11 mouse cellular contexts compared by ENCODE assay signal in genomic region chr5:121340965-121341473, GRCm38 (mm10). TPM values are rescaled to one million over a fixed set of nuclear protein-coding genes. Genes with fewer than 3 reads are reported as not detected.
DNase-seq lines count a peak whose midpoint lies in the region; ATAC-seq and TF ChIP-seq lines count a peak whose summit lies in the region.
"Had no signal": no experiment of that assay in that cellular context is flagged by ENCODE, and none has a peak within 500 bp of the region (broad histone marks: within the 10 kb centered on the region; RNA-seq: fewer than 3 reads in every experiment).

No protein-coding gene starts in this region.

- ATAC-seq in liver, embryonic 12.5 days: peak; percentile 7; the same call in 1 of the 2 replicates
- ATAC-seq in embryonic facial prominence, embryonic 13.5 days (ENCODE audit: insufficient number of reproducible peaks, insufficient read depth, low FRiP score, low TSS enrichment, low read depth): peak; percentile 72; the same call in 1 of the 2 replicates

- H3K9me3 ChIP-seq in liver, embryonic 12.5 days (replicated peaks): no peaks in the 10 kb centered on the region
- H3K9me3 ChIP-seq in embryonic facial prominence, embryonic 13.5 days: no peaks in the 10 kb centered on the region
- H3K9me3 ChIP-seq: liver, embryonic 15.5 days had no signal

- H3K79me2 ChIP-seq in myocyte (ENCODE audit: control insufficient read depth, insufficient read depth): no peaks in the 10 kb centered on the region

- peaks cover 99% of the 10 kb centered on the region for H3K36me3 ChIP-seq in liver, embryonic 12.5 days
- H3K36me3 ChIP-seq in embryonic facial prominence, embryonic 13.5 days: peaks cover 94% of the 10 kb centered on the region
- H3K36me3 ChIP-seq in myocyte (ENCODE audit: control insufficient read depth, insufficient read depth): peaks cover 14% of the 10 kb centered on the region

- no peak overlapping the region for H3ac ChIP-seq in myocyte (ENCODE audit: control insufficient read depth, insufficient read length)

- TF ChIP-seq POLR2A in myocyte (IDR thresholded peaks at IDR 0.05; ENCODE audit: insufficient read length, low read depth): no peak

- no peak overlapping the region for H3K9ac ChIP-seq in liver, embryonic 12.5 days
- no peak overlapping the region for H3K9ac ChIP-seq in embryonic facial prominence, embryonic 13.5 days
- H3K9ac ChIP-seq: liver, embryonic 15.5 days had no signal

- H3K4me1 ChIP-seq in liver, embryonic 12.5 days: no peaks in the 10 kb centered on the region; the same call in 1 of the 2 replicates
- peaks cover 10% of the 10 kb centered on the region for H3K4me1 ChIP-seq in embryonic facial prominence, embryonic 13.5 days
- H3K4me1 ChIP-seq: liver, embryonic 15.5 days had no signal

- no peak overlapping the region for H3K4me3 ChIP-seq in liver, embryonic 12.5 days
- no peak overlapping the region for H3K4me3 ChIP-seq in embryonic facial prominence, embryonic 13.5 days
- no peak overlapping the region for H3K4me3 ChIP-seq in myocyte
- H3K4me3 ChIP-seq: liver, embryonic 15.5 days had no signal

- H3K27ac ChIP-seq in liver, embryonic 12.5 days: no peak overlapping the region
- H3K27ac ChIP-seq in embryonic facial prominence, embryonic 13.5 days: no peak overlapping the region
- H3K27ac ChIP-seq: liver, embryonic 15.5 days had no signal

- H3K27me3 ChIP-seq in liver, embryonic 12.5 days (replicated peaks): no peaks in the 10 kb centered on the region
- H3K27me3 ChIP-seq in embryonic facial prominence, embryonic 13.5 days: no peaks in the 10 kb centered on the region
- H3K27me3 ChIP-seq in myocyte (ENCODE audit: control insufficient read depth, insufficient read depth, insufficient read length): no peaks in the 10 kb centered on the region
- H3K27me3 ChIP-seq: liver, embryonic 15.5 days had no signal

- no peak overlapping the region for H3K4me2 ChIP-seq in liver, embryonic 12.5 days
- H3K4me2 ChIP-seq in embryonic facial prominence, embryonic 13.5 days: no peak overlapping the region
- H3K4me2 ChIP-seq in myocyte (ENCODE audit: low read depth): peak overlapping the region; percentile 64
- H3K4me2 ChIP-seq: liver, embryonic 15.5 days had no signal

- DNase-seq in liver (no peak), NIH3T3 (ENCODE audit: low read depth) (peak; percentile 44), MN1 (ENCODE audit: low spot score) (no peak)
- no peak for DNase-seq in layer of hippocampus, adult 11-12 months (ENCODE audit: low spot score)
- DNase-seq in gastrocnemius, adult 8-10 months (ENCODE audit: low spot score in 2 of 2): no peak
- DNase-seq: cerebellum, adult 8-10 months; kidney, adult 9 months had no signal

- WGBS in liver, embryonic 12.5 days (ENCODE audit: insufficient replicate concordance): 50% methylated on average over 7 of the region's 7 CpGs
- WGBS in embryonic facial prominence, embryonic 13.5 days: 8% methylated on average over 7 of the region's 7 CpGs

TF ChIP-seq in myocyte, 11 proteins besides CTCF, POLR2A, EP300 and RAD21:
- TF ChIP-seq TCF12 (IDR thresholded peaks at IDR 0.05; ENCODE audit: insufficient read depth, poor library complexity, severe bottlenecking) (no peak), REST (IDR thresholded peaks at IDR 0.05; ENCODE audit: insufficient read depth, insufficient read length) (no peak)
TF ChIP-seq in myocyte: peak in this region for 0.

RNA-seq across cellular contexts. Expression of gene Trafd1, which starts 44.4 kb away (rescaled TPM):
- polyA plus RNA-seq in liver, embryonic 12.5 days (2016; fragmentation: Nextera tagmentation; extraction: Ambion mirVana): 23.7 and 25.7 TPM in 2 replicates
- polyA plus RNA-seq in embryonic facial prominence, embryonic 13.5 days (2015; fragmentation: Nextera tagmentation; extraction: Ambion mirVana): 74.6 and 80.7 TPM in 2 replicates
- polyA plus RNA-seq in myocyte (2012; fragmentation: generic; extraction: Trizol): 29.3 TPM
- total RNA-seq in gastrocnemius, adult 8-10 months (2022): 10 to 100 TPM; 37.4 to 45.4 (median 40.5) TPM

RNA-seq across cellular contexts. Expression of gene Naa25, which starts 56.7 kb away (rescaled TPM):
- polyA plus RNA-seq in liver, embryonic 12.5 days (2016; fragmentation: Nextera tagmentation; extraction: Ambion mirVana): 41.2 and 42.7 TPM in 2 replicates
- polyA plus RNA-seq in embryonic facial prominence, embryonic 13.5 days (2015; fragmentation: Nextera tagmentation; extraction: Ambion mirVana): 39.2 and 40.8 TPM in 2 replicates
- 22.0 TPM for polyA plus RNA-seq in myocyte (2012; fragmentation: generic; extraction: Trizol)
- total RNA-seq in gastrocnemius, adult 8-10 months (2022): 10 to 100 TPM; 28.5 to 32.6 (median 30.3) TPM
